Mouse (Mus musculus): Measurements from ENCODE around the gene Uck1.
"Not testable (repeated sequence)": the region's sequence is repeated elsewhere in the genome, so short reads cannot be mapped to it uniquely, and the experiment has no call there.

The Uck1 gene

GRCm38 (mm10) chr2:32259657-32260417 lies at the start of gene Uck1:
Gene Uck1 (minus strand): TSS chr2:32260159.
- peak; percentile 53 to 77 for DNase-seq (ENCODE audit: low spot score in 2 of 2)

- DNase-seq (ENCODE audit: low spot score in 2 of 2), result no peak
These were observed 49.1 kb upstream of the Uck1 start for GRCm38 (mm10) chr2:32308870-32309568.

- DNase-seq (ENCODE audit: low spot score in 2 of 2), result peak in 1 of 2 experiments; percentile 66
These were observed 48.2 kb upstream of the Uck1 start for GRCm38 (mm10) chr2:32307941-32308760.

GRCm38 (mm10) chr2:32307247-32307798 lies 47.4 kb upstream of the Uck1 start:
- DNase-seq (ENCODE audit: low spot score in 2 of 2), result no peak

GRCm38 (mm10) chr2:32306176-32306575 lies 46.2 kb upstream of the Uck1 start:
- no peak for DNase-seq (ENCODE audit: low spot score in 2 of 2)

- DNase-seq (ENCODE audit: low spot score in 2 of 2), result no peak
These were observed 45.7 kb upstream of the Uck1 start for GRCm38 (mm10) chr2:32305668-32306067.

- DNase-seq (ENCODE audit: low spot score in 2 of 2), result peak in 1 of 2 experiments; percentile 60
These were observed 44.3 kb upstream of the Uck1 start for GRCm38 (mm10) chr2:32304145-32304832.

GRCm38 (mm10) chr2:32302952-32303351 lies 43.0 kb upstream of the Uck1 start:
- no peak for DNase-seq (ENCODE audit: low spot score in 2 of 2)

- DNase-seq (ENCODE audit: low spot score in 2 of 2), result no peak
These were observed 39.5 kb upstream of the Uck1 start for GRCm38 (mm10) chr2:32299469-32299868.

- DNase-seq (ENCODE audit: low spot score in 2 of 2), result not testable (repeated sequence)
These were observed 35.9 kb upstream of the Uck1 start for GRCm38 (mm10) chr2:32295842-32296241.

GRCm38 (mm10) chr2:32295285-32295684 lies 35.3 kb upstream of the Uck1 start:
- DNase-seq (ENCODE audit: low spot score in 2 of 2), result no peak

- DNase-seq (ENCODE audit: low spot score in 2 of 2), result no peak
These were observed 34.4 kb upstream of the Uck1 start for GRCm38 (mm10) chr2:32294348-32294747.

- DNase-seq (ENCODE audit: low spot score in 2 of 2), result no peak
These were observed 29.6 kb upstream of the Uck1 start for GRCm38 (mm10) chr2:32289578-32289977.

GRCm38 (mm10) chr2:32288371-32288931 lies 28.5 kb upstream of the Uck1 start:
- DNase-seq (ENCODE audit: low spot score in 2 of 2), result no peak

GRCm38 (mm10) chr2:32287923-32288367 lies 28.0 kb upstream of the Uck1 start, which contains the start of gene Swi5:
Gene Swi5 (minus strand): TSS chr2:32288075.
- peak; percentile 96 to 99 for DNase-seq (ENCODE audit: low spot score in 2 of 2)

GRCm38 (mm10) chr2:32287334-32287840 lies 27.4 kb upstream of the Uck1 start, which contains the start of gene Golga2:
Gene Golga2 (plus strand): TSS chr2:32287384.
- DNase-seq (ENCODE audit: low spot score in 2 of 2), result no peak

- DNase-seq (ENCODE audit: low spot score in 2 of 2), result no peak
These were observed 24.0 kb upstream of the Uck1 start for GRCm38 (mm10) chr2:32283986-32284385.

- DNase-seq (ENCODE audit: low spot score in 2 of 2), result peak in 1 of 2 experiments; percentile 34
These were observed 22.8 kb upstream of the Uck1 start for GRCm38 (mm10) chr2:32282727-32283126.

- no peak for DNase-seq (ENCODE audit: low spot score in 2 of 2)
These were observed 22.3 kb upstream of the Uck1 start for GRCm38 (mm10) chr2:32282289-32282688.

GRCm38 (mm10) chr2:32275823-32276222 lies 15.9 kb upstream of the Uck1 start:
- DNase-seq (ENCODE audit: low spot score in 2 of 2), result no peak
